Mouse (Mus musculus) intestine, postnatal 0 days (tissue): ENCODE measurements around the gene Ralgapa1. TPM values are rescaled to one million over a fixed set of nuclear protein-coding genes. Genes with fewer than 3 reads are reported as not detected.
A peak's percentile ranks its signal among the peaks of the same experiment; 100 is the strongest.

Source experiments
- ATAC-seq: fragments of 200-750 bp; cut with Nextera tagmentation; 2 replicates; pipeline ENCODE4 v1.8.0; 2017; ENCODE audit warnings: mild to moderate bottlenecking, moderate TSS enrichment, moderate library complexity
- H3K27ac ChIP-seq: fragments of 300-500 bp; sonication (generic); 2 replicates; pipeline ENCODE4 v1.5.1; 2014; ENCODE audit warnings: mild to moderate bottlenecking, low read depth, low read length, moderate library complexity
- H3K27me3 ChIP-seq: fragments of 300-500 bp; sonication (generic); replicated peaks from 2 replicates; pipeline ENCODE4 v1.6.1; 2014; ENCODE audit warnings: low read length, mixed read lengths; ENCODE audit not compliant: control insufficient read depth, insufficient read depth
- H3K36me3 ChIP-seq: fragments of 300-500 bp; sonication (generic); 2 replicates; pipeline ENCODE4 v1.6.1; 2014; ENCODE audit warnings: mild to moderate bottlenecking, moderate library complexity; ENCODE audit not compliant: control insufficient read depth, insufficient read depth
- H3K4me1 ChIP-seq: fragments of 300-500 bp; sonication (generic); replicated peaks from 2 replicates; pipeline ENCODE4 v1.6.1; 2014; ENCODE audit warnings: antibody characterized with exemption, low read length, mixed read lengths; ENCODE audit not compliant: control insufficient read depth, insufficient read depth
- H3K4me2 ChIP-seq: fragments of 300-500 bp; sonication (generic); replicated peaks from 2 replicates; pipeline ENCODE4 v1.6.1; 2014; ENCODE audit warnings: low read depth, mild to moderate bottlenecking, moderate library complexity
- H3K4me3 ChIP-seq: fragments of 300-500 bp; sonication (generic); 2 replicates; pipeline ENCODE4 v1.5.1; 2014; ENCODE audit warnings: low read depth, low read length
- H3K9ac ChIP-seq: fragments of 300-500 bp; sonication (generic); 2 replicates; pipeline ENCODE4 v1.6.1; 2014; ENCODE audit warnings: mild to moderate bottlenecking, low read depth, low read length
- H3K9me3 ChIP-seq: fragments of 300-500 bp; sonication (generic); 2 replicates; pipeline ENCODE4 v1.6.1; 2016; ENCODE audit warnings: mixed run types; ENCODE audit not compliant: control insufficient read depth
- CTCF ChIP-seq: sonication (generic); IDR thresholded peaks from 2 replicates; pipeline ENCODE4 v1.5.1; 2016; ENCODE audit warnings: low read depth, mild to moderate bottlenecking, control low read depth, antibody characterized with exemption, moderate library complexity
- WGBS: fragments of 180-500 bp; shearing (Covaris S2); extraction: QIAGEN DNeasy Blood & Tissue Kit; methylation state at CpG from one replicate; pipeline ENCODE4 v1.1.7; 2014; 5-methylcytosine and 5-hydroxymethylcytosine counted together
- polyA plus RNA-seq: library from polyadenylated mRNA; unstranded; fragments of >200 nt; fragmentation: Nextera tagmentation; extraction: Ambion mirVana; gene quantifications from 2 replicates; pipeline ENCODE4 v1.2.1, GENCODE M21; 2015

The Ralgapa1 gene
- polyA plus RNA-seq, result 7.7 and 7.8 TPM in 2 replicates

DNA sequence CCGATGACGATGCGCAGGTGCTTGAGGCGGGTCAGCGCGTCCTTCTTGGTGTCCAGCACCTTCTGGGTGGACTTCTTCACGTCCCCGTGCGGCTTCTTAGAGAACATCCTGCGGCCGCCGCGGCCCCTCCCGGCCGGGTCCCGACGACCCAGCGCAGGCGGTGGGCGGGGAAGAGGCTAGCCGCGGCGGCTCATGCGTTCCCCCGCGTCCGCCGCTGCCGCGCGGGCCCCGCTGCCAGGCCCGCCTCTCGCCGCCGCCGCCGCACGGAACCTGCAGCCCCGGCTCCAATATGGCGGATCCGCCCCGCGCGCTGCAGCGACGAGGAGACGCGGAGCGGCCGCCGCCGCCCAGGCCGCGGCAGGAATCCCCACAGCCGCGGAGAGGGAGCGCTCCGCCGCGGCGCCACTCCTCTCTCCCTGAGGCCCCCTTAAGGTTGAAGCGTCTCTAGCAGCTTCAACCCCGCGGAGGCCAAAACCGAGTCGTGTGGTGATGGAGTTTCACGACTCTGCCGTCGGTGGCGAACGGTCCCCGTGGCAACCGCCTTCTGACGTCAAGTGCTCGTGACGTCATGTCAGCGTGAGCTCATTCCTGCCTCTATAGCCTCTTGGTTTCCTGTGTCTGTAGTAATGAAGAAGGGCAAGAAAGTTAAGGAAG, at the start of gene Ralgapa1:
Gene Ralgapa1 (minus strand): TSS at position 507 of the 654 bp plus-strand sequence.
- Histone ChIP-seq H3K4me1 (no peaks in the 10 kb centered on the region), H3K4me3 (peak within 1 kb of the TSS; percentile 94), H3K9ac (peak within 1 kb of the TSS; percentile 91), H3K27ac (peak within 1 kb of the TSS; percentile 92), H3K9me3 (no peaks in the 10 kb centered on the region), H3K27me3 (no peaks in the 10 kb centered on the region), H3K36me3 (no peaks in the 10 kb centered on the region), H3K4me2 (peak within 1 kb of the TSS; percentile 90)
- peak; percentile 62 for TF ChIP-seq CTCF
- ATAC-seq, result peak; percentile 91
- under 1% methylated on average over 56 of the region's 78 CpGs for WGBS

DNA sequence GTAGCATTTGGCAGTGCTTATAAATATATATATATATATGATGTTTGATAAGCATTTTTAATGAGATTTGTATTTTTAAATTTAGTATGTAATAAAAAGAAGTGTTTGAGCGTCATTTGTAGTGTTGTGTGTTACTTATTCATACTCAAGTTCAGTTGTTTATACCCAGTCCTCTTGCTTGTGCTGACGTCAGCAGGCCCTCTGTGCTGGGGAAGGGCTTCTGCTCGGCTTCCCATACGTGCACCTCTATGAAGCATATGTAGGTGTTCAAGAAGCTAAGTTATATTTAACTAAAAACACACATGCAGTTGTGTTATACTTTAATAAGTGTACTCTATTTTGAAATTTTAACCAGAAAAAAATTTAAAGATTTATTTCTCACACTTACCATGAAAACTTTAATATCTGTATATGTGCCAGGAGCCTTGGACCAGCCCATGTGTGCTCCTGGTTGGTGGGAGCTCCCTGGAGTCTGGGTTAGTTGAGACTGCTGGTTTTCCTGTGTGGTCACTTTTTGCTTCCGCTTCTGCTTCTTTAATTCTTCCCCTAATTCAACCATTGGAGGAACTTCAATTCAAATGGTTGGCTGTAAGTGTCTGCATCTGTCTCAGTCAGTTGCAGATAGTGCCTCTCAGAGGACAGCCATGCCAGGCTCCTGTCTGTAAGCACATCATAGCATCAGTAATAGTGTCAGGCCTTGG, 48.8 kb upstream of the Ralgapa1 start:
- no peak for ATAC-seq
- H3K4me3 ChIP-seq, result no peak overlapping the region
- H3K4me1 ChIP-seq, result no peaks in the 10 kb centered on the region
- no peak overlapping the region for H3K27ac ChIP-seq
- no peaks in the 10 kb centered on the region for H3K27me3 ChIP-seq
- WGBS, result 91% methylated on average over 5 of the region's 5 CpGs
- H3K9ac ChIP-seq, result no peak overlapping the region
- H3K4me2 ChIP-seq, result no peak overlapping the region
- peaks cover 19% of the 10 kb centered on the region; the same call in 1 of the 2 replicates for H3K36me3 ChIP-seq
- no peak for TF ChIP-seq CTCF
- no peaks in the 10 kb centered on the region for H3K9me3 ChIP-seq

DNA sequence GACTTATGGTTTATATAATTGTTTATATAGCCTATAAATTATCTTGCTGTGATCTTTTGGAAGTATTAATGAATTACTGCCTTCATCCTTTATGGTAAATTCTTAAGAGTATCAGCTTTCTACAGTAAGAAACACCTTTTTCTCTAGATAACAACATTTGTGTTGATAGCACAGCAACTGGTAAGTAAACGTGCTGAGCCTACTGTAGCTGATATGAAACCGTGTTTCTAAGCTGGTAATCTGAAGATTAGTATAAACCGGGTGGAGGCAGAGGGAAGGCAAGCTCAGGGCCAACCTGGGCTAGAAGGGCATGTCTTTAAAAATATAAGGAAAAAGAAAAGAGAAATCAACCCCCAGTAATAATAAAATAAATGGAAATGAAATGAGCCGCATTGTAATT, 46.8 kb upstream of the Ralgapa1 start:
- no peaks in the 10 kb centered on the region for H3K4me1 ChIP-seq
- H3K27me3 ChIP-seq, result no peaks in the 10 kb centered on the region
- WGBS, result 84% methylated on average over 4 of the region's 4 CpGs
- no peak overlapping the region for H3K9ac ChIP-seq
- H3K4me3 ChIP-seq, result no peak overlapping the region
- TF ChIP-seq CTCF, result no peak
- no peak overlapping the region for H3K4me2 ChIP-seq
- no peaks in the 10 kb centered on the region for H3K9me3 ChIP-seq
- peaks cover 24% of the 10 kb centered on the region for H3K36me3 ChIP-seq
- H3K27ac ChIP-seq, result no peak overlapping the region
- ATAC-seq, result no peak

DNA sequence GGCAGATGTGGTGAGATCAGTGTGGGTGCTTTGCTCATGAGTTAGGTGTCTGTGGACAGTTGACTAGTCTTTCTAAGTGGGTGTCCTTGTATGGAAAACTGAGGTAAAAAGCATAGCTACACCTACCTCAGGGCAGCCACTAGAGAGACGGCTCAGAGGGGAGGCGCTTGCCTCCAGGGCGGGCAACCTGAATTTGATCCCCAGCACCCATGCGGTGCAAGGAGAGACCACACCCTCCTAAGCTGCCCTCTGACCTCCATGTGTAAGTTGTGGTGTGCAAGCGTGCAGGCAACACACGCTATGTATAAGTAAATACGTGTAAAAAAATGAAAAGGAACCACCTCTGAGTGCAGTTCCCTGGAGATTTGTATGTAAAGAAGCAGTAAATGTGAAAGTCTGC, 39.7 kb upstream of the Ralgapa1 start:
- Histone ChIP-seq H3K36me3 (peaks cover 50% of the 10 kb centered on the region), H3K9ac (no peak overlapping the region), H3K4me2 (no peak overlapping the region), H3K27ac (no peak overlapping the region), H3K27me3 (no peaks in the 10 kb centered on the region), H3K4me3 (no peak overlapping the region), H3K4me1 (no peaks in the 10 kb centered on the region), H3K9me3 (peaks cover 8% of the 10 kb centered on the region; the same call in 1 of the 2 replicates)
- 93% methylated on average over 7 of the region's 7 CpGs for WGBS
- no peak for ATAC-seq
- TF ChIP-seq CTCF, result no peak

DNA sequence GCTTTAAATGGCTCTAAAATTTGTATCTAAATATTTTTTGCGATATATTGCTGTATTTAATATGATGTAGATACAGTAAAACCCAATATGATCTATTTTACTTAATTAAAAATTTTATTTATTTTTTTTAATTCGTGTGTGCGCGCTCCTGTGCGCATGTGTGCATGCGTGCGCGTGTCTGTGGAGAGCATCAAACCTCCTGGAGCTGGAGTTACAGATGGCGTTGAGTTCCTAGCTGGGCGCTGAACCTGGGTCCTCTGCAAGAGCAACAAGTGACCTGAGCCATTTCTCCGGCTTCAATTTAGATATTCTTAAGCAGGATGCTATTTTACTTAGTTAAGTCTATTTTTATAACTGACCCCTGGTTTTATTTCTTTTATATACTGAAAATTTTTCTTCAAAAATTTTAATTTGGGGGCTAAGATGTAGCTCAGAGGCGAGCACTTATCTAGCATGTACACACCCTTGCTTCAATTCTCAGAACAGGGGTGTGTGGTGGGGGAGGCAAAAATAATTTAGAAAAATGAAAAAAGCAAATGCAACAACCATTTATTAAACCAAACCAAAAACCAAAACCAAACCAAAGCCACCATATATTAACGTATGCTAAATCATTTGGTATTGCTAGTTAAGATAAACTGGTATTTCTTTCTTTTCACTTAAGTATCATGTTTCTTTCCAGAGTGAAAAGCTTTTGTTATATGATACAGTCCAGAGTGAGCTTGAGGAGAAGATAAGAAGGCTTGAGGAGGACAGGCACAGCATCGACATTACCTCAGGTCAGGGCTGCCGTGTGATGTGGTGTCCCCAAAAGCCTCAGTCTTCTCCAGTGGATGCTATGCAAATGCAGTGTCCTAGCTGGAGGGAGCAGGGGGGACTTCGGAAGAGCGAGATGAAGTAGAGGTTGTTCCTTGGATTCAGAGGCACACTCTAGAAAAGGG, 38.7 kb upstream of the Ralgapa1 start:
- Histone ChIP-seq H3K4me3 (no peak overlapping the region), H3K9ac (no peak overlapping the region), H3K4me2 (no peak overlapping the region), H3K36me3 (peaks cover 58% of the 10 kb centered on the region), H3K27ac (no peak overlapping the region), H3K4me1 (no peaks in the 10 kb centered on the region), H3K27me3 (no peaks in the 10 kb centered on the region), H3K9me3 (peaks cover 8% of the 10 kb centered on the region; the same call in 1 of the 2 replicates)
- TF ChIP-seq CTCF, result no peak
- no peak for ATAC-seq
- WGBS, result 95% methylated on average over 17 of the region's 17 CpGs

DNA sequence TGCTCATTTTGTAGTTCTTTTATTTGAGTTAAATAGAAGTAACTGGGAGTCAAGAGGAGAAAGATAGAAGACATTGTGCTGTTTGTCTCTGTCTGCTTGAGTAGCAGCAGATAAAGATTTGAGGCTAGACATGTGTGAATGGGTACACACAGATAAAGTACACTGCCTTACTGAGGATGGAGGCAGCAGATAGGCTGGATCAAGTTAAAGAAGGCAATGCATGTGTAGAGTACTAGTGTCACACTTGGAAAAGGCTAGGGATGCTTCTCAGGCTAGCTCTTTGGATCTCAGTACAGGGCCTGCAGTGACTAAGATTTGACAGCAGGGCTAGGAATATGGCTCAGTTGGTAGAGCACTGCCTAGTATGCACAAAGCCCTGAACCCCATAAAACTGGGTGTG, 29.7 kb upstream of the Ralgapa1 start:
- TF ChIP-seq CTCF, result 0 out of 2 replicates have a peak, but pooled peaks have one; percentile 15
- no peak overlapping the region for H3K27ac ChIP-seq
- no peak overlapping the region for H3K4me2 ChIP-seq
- peaks cover 22% of the 10 kb centered on the region for H3K36me3 ChIP-seq
- no peak overlapping the region for H3K9ac ChIP-seq
- H3K27me3 ChIP-seq, result no peaks in the 10 kb centered on the region
- H3K4me3 ChIP-seq, result no peak overlapping the region
- no peaks in the 10 kb centered on the region for H3K9me3 ChIP-seq
- no peaks in the 10 kb centered on the region for H3K4me1 ChIP-seq
- no peak for ATAC-seq
